Mouse (Mus musculus): ENCODE data around the gene Vps4b. TPM values are rescaled to one million over a fixed set of nuclear protein-coding genes. Genes with fewer than 3 reads are reported as not detected.

The Vps4b gene
- 45.7 and 46.0 TPM in 2 replicates for polyA plus RNA-seq (2015; fragmentation: Nextera tagmentation; extraction: Ambion mirVana)

DNA sequence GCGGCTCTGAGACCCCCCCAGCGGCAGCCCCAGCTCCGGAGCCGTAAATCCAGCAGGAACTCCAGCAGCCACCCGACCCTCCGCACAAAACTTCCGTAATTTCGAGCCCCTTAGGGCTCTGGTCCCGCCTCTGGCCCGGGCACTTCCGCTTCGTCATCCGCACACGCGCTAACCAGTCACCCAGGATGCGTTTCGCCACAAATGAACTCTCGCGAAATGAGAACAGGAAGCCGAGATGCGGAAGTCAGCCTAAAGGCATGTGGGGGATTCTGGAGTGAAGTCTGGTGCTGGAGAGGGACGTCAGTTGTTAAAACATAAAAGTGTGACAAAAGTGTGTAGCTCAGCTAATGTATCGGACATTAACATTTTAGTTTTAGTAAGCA is at the start of gene Vps4b:
Vps4b (minus strand) TSS at position 187 of the 383 bp plus-strand sequence.
- under 1% methylated on average over 23 of the region's 23 CpGs for WGBS
- no peaks in the 10 kb centered on the region for H3K27me3 ChIP-seq (replicated peaks; ENCODE audit: control insufficient read depth, insufficient read depth, low read length)
- H3K9ac ChIP-seq (replicated peaks; ENCODE audit: low read depth, low read length): peak within 1 kb of the TSS; percentile 78
- no peaks in the 10 kb centered on the region for H3K9me3 ChIP-seq (ENCODE audit: control insufficient read depth, low read length)
- peak; percentile 100 for ATAC-seq
- no peaks in the 10 kb centered on the region for H3K36me3 ChIP-seq (ENCODE audit: control insufficient read depth, insufficient read depth)
- H3K4me3 ChIP-seq (replicated peaks; ENCODE audit: low read length): peak within 1 kb of the TSS; percentile 100
- H3K27ac ChIP-seq (ENCODE audit: low read length): peak within 1 kb of the TSS; percentile 66
- H3K4me2 ChIP-seq (ENCODE audit: low read length): peak within 1 kb of the TSS; percentile 81
- H3K4me1 ChIP-seq (replicated peaks; ENCODE audit: control insufficient read depth, insufficient read depth, low read length): peaks cover 14% of the 10 kb centered on the region

DNA sequence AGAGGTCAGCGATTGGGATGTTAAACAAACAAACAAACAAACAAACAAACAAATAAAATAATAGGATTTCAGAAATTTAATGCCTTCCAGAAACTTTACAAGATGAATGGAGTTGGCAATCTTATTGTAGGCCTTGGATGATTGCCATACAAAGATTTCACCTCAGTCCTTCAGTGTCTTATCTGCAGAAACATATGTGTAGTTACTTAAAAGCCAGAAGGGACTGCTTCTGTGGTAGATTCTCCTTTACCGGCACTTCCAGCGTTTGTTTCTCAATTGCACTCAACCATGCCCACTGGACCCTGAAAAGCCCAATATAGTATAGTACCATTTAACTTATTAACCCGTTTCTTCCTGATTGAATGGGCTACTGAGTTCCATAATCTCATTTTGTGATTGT is 32.3 kb upstream of the Vps4b start:
- H3K9ac ChIP-seq (replicated peaks; ENCODE audit: low read depth, low read length): no peak overlapping the region
- H3K4me1 ChIP-seq (replicated peaks; ENCODE audit: control insufficient read depth, insufficient read depth, low read length): no peaks in the 10 kb centered on the region
- no peaks in the 10 kb centered on the region for H3K9me3 ChIP-seq (ENCODE audit: control insufficient read depth, low read length)
- 82% methylated on average over 4 of the region's 4 CpGs for WGBS
- H3K36me3 ChIP-seq (ENCODE audit: control insufficient read depth, insufficient read depth): no peaks in the 10 kb centered on the region
- H3K27ac ChIP-seq (ENCODE audit: low read length): no peak overlapping the region
- H3K4me2 ChIP-seq (ENCODE audit: low read length): no peak overlapping the region
- no peaks in the 10 kb centered on the region for H3K27me3 ChIP-seq (replicated peaks; ENCODE audit: control insufficient read depth, insufficient read depth, low read length)
- no peak for ATAC-seq
- H3K4me3 ChIP-seq (replicated peaks; ENCODE audit: low read length): no peak overlapping the region

DNA sequence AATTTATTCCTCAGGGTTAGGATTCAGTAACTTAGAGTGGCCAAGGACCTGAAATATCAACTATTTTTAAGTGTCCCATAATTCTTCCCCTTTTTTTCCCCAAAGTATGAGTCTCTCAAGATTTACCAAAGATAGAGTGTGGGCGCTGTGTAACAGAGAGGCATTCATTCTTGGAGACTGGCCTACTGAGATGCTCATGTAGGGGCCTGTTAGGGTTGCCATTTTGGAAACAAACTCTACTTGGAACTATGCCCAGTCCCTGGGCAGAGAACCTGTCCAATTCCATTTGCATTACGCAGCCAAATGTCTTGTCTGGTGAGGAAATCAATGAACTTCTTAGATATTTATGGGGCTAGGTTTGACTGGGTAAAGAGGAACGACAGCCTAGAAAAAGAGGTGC is 25.8 kb upstream of the Vps4b start:
- Histone ChIP-seq H3K4me3 (replicated peaks; ENCODE audit: low read length) (no peak overlapping the region), H3K4me1 (replicated peaks; ENCODE audit: control insufficient read depth, insufficient read depth, low read length) (no peaks in the 10 kb centered on the region), H3K27ac (ENCODE audit: low read length) (no peak overlapping the region), H3K9me3 (ENCODE audit: control insufficient read depth, low read length) (no peaks in the 10 kb centered on the region), H3K4me2 (ENCODE audit: low read length) (no peak overlapping the region), H3K36me3 (ENCODE audit: control insufficient read depth, insufficient read depth) (no peaks in the 10 kb centered on the region), H3K9ac (replicated peaks; ENCODE audit: low read depth, low read length) (no peak overlapping the region), H3K27me3 (replicated peaks; ENCODE audit: control insufficient read depth, insufficient read depth, low read length) (no peaks in the 10 kb centered on the region)
- 64% methylated on average over 3 of the region's 3 CpGs for WGBS
- ATAC-seq: no peak

DNA sequence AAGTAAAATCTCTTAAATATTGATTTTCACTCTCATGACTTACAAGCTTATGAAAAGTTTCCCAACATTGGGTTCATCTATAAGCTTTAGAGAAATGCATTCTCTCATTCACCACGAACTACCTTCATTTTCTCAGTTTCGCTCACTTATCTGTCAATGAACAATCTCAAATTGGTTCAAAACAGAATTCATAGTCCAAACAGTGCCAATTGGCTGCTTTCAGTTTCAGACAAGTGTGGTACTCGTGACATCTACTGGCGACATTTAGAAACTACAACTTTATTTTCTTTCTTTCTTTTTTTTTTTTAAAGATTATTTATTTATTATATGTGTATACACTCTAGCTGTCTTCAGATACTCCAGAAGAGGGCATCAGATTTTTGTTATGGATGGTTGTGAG is 21.8 kb upstream of the Vps4b start:
- Histone ChIP-seq H3K36me3 (ENCODE audit: control insufficient read depth, insufficient read depth) (no peaks in the 10 kb centered on the region), H3K27ac (ENCODE audit: low read length) (no peak overlapping the region), H3K4me1 (replicated peaks; ENCODE audit: control insufficient read depth, insufficient read depth, low read length) (no peaks in the 10 kb centered on the region), H3K4me2 (ENCODE audit: low read length) (no peak overlapping the region), H3K9ac (replicated peaks; ENCODE audit: low read depth, low read length) (no peak overlapping the region), H3K27me3 (replicated peaks; ENCODE audit: control insufficient read depth, insufficient read depth, low read length) (no peaks in the 10 kb centered on the region), H3K9me3 (ENCODE audit: control insufficient read depth, low read length) (no peaks in the 10 kb centered on the region), H3K4me3 (replicated peaks; ENCODE audit: low read length) (no peak overlapping the region)
- no peak for ATAC-seq
- WGBS: 25% methylated on average over 4 of the region's 4 CpGs

DNA sequence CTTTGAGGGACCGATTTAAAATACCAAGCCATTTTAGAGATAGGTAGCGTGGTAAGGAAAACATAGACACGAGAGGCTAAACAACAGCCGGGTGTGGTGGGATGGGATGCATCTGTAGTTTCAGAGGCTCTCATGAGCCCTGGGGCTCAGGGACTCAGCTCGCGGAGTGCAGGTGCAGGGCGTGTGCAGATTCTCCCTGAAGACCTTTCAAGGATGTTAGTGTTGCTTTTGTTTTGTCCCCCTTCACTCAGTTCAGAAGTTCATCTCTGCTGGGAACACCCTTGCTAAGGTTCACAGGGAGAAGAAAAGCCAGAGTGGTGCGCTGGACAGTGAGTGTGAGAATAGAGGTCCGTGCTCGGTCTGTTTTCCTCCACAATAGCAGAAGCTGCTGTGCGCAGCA is 20.2 kb upstream of the Vps4b start:
- Histone ChIP-seq H3K4me2 (ENCODE audit: low read length) (no peak overlapping the region), H3K36me3 (ENCODE audit: control insufficient read depth, insufficient read depth) (no peaks in the 10 kb centered on the region), H3K27me3 (replicated peaks; ENCODE audit: control insufficient read depth, insufficient read depth, low read length) (no peaks in the 10 kb centered on the region), H3K27ac (ENCODE audit: low read length) (no peak overlapping the region), H3K9ac (replicated peaks; ENCODE audit: low read depth, low read length) (no peak overlapping the region), H3K4me1 (replicated peaks; ENCODE audit: control insufficient read depth, insufficient read depth, low read length) (no peaks in the 10 kb centered on the region), H3K4me3 (replicated peaks; ENCODE audit: low read length) (no peak overlapping the region), H3K9me3 (ENCODE audit: control insufficient read depth, low read length) (no peaks in the 10 kb centered on the region)
- ATAC-seq: no peak
- 87% methylated on average over 11 of the region's 11 CpGs for WGBS

DNA sequence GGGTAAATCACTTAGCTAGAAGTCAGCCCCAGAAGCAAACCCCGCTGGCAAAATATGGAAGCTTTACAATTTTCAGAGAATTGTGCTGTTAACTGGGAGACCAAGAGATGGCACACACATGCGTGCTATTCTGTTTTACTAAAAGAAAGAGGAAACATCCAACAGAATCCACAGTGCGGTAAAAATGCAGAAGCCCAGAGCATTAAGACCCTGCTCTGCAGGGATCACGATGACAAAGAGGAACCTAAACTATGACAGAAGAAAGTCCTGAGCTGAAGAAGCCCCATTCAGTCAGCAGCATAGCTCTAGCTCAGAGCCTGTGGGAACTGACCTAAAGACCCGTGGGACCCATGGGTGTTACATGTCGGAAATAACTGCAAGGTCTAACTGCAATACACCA is 18.7 kb upstream of the Vps4b start:
- no peak overlapping the region for H3K9ac ChIP-seq (replicated peaks; ENCODE audit: low read depth, low read length)
- 87% methylated on average over 6 of the region's 6 CpGs for WGBS
- no peaks in the 10 kb centered on the region for H3K36me3 ChIP-seq (ENCODE audit: control insufficient read depth, insufficient read depth)
- no peaks in the 10 kb centered on the region for H3K4me1 ChIP-seq (replicated peaks; ENCODE audit: control insufficient read depth, insufficient read depth, low read length)
- H3K27me3 ChIP-seq (replicated peaks; ENCODE audit: control insufficient read depth, insufficient read depth, low read length): no peaks in the 10 kb centered on the region
- H3K27ac ChIP-seq (ENCODE audit: low read length): no peak overlapping the region
- H3K4me2 ChIP-seq (ENCODE audit: low read length): no peak overlapping the region
- H3K4me3 ChIP-seq (replicated peaks; ENCODE audit: low read length): no peak overlapping the region
- ATAC-seq: no peak
- no peaks in the 10 kb centered on the region for H3K9me3 ChIP-seq (ENCODE audit: control insufficient read depth, low read length)

DNA sequence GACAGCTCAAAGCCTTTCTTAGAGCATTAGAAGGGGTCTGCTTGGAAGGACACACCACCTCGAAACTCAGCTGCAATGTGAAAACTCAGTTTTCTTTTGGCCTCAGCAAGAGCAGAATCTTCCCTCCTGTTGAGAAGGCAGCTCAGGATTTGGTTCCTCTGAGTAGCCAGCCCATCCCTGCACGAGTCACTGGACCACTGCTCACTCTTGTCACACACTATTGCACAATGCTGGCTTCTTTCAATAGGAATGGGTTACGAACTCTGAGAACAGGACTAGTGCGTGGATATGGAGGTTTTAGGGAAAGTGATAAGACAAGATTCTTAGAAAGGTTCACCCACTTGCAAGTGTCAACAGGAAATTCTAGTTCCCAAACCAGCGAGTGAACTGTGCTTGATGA is 18.3 kb upstream of the Vps4b start:
- Histone ChIP-seq H3K9ac (replicated peaks; ENCODE audit: low read depth, low read length) (no peak overlapping the region), H3K27ac (ENCODE audit: low read length) (no peak overlapping the region), H3K4me2 (ENCODE audit: low read length) (no peak overlapping the region), H3K27me3 (replicated peaks; ENCODE audit: control insufficient read depth, insufficient read depth, low read length) (no peaks in the 10 kb centered on the region), H3K9me3 (ENCODE audit: control insufficient read depth, low read length) (no peaks in the 10 kb centered on the region), H3K4me3 (replicated peaks; ENCODE audit: low read length) (no peak overlapping the region), H3K36me3 (ENCODE audit: control insufficient read depth, insufficient read depth) (no peaks in the 10 kb centered on the region), H3K4me1 (replicated peaks; ENCODE audit: control insufficient read depth, insufficient read depth, low read length) (no peaks in the 10 kb centered on the region)
- WGBS: 76% methylated on average over 5 of the region's 5 CpGs
- ATAC-seq: no peak

DNA sequence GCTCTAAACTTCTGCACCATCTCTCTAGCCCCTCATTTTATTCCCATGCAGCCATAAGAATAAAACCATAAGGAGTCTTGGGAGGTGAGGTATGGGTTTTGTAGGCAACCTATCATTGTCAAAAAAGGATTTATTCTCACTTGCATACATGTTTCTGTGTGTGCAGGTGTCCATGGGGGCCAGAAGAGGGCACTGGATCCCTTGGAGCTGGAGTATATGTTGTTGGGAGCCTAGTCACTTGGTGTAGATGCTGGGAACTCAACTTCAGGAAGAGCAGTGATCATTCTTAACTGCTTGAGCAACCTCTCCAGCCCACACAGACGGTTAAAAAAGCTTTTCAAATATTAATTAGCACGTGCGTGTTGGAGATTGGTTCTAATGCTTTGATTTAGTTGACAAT is 3.4 kb upstream of the Vps4b start:
- Histone ChIP-seq H3K4me2 (ENCODE audit: low read length) (no peak overlapping the region), H3K27me3 (replicated peaks; ENCODE audit: control insufficient read depth, insufficient read depth, low read length) (no peaks in the 10 kb centered on the region), H3K36me3 (ENCODE audit: control insufficient read depth, insufficient read depth) (no peaks in the 10 kb centered on the region), H3K27ac (ENCODE audit: low read length) (no peak overlapping the region), H3K9me3 (ENCODE audit: control insufficient read depth, low read length) (no peaks in the 10 kb centered on the region), H3K9ac (replicated peaks; ENCODE audit: low read depth, low read length) (no peak overlapping the region), H3K4me1 (replicated peaks; ENCODE audit: control insufficient read depth, insufficient read depth, low read length) (peaks cover 8% of the 10 kb centered on the region), H3K4me3 (replicated peaks; ENCODE audit: low read length) (no peak overlapping the region)
- WGBS: 82% methylated on average over 3 of the region's 3 CpGs
- no peak for ATAC-seq

DNA sequence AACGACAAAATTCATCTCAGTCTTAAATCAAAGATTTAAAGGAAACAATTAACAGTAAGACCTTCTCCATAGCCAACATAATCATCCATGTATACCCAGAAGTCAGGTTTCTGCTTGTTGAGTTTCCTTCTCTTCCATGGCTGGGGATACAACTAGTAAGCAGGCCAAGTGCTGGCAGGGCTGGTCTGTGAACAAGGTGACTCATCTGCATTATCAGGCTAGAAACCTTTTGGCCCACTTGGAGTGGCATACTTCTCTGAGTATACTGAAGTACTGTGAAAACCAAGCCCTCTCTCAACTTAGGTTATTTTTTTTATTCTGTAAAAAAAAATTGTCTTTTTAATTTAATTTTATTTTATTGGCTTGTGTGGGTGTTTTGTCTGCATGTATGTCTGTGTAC is 2.9 kb upstream of the Vps4b start:
- no peak for ATAC-seq
- 51% methylated on average over 1 of the region's 1 CpGs for WGBS
- H3K4me2 ChIP-seq (ENCODE audit: low read length): no peak overlapping the region
- no peaks in the 10 kb centered on the region for H3K36me3 ChIP-seq (ENCODE audit: control insufficient read depth, insufficient read depth)
- peaks cover 10% of the 10 kb centered on the region for H3K4me1 ChIP-seq (replicated peaks; ENCODE audit: control insufficient read depth, insufficient read depth, low read length)
- H3K4me3 ChIP-seq (replicated peaks; ENCODE audit: low read length): no peak overlapping the region
- no peak overlapping the region for H3K27ac ChIP-seq (ENCODE audit: low read length)
- H3K9ac ChIP-seq (replicated peaks; ENCODE audit: low read depth, low read length): no peak overlapping the region
- H3K9me3 ChIP-seq (ENCODE audit: control insufficient read depth, low read length): no peaks in the 10 kb centered on the region
- H3K27me3 ChIP-seq (replicated peaks; ENCODE audit: control insufficient read depth, insufficient read depth, low read length): no peaks in the 10 kb centered on the region

Measured in forebrain, embryonic 16.5 days (tissue).